Mouse (Mus musculus): ENCODE data around the gene Selenon. TPM values are rescaled to one million over a fixed set of nuclear protein-coding genes. Genes with fewer than 3 reads are reported as not detected.

Selenon gene
- total and polyA plus RNA-seq, 3 experiments = 0.27 to 1.0 (median 0.64) TPM

DNA sequence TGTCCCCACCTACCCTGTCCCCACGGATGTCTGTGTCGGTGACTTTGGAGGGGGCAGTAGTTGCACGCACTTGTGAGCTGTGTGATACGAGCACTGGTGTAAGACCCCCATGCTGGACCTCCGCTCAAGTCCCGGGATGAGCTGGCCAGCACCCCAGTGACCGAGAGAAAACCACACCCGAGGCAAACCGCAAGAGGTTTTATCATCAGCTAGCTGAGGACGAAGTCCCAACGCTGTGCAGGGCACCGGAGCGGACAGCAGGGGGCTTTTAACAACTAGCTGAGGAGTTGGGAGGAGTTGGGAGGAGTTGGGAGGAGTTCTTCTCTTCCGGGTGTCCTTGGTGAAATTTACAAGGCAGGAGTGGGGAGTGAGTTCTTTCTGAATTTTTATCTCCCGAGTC, 39.2 kb downstream of the Selenon start:
- Histone ChIP-seq H3K4me3 (replicated peaks in 1 of 3; ENCODE audit: low read depth in 2 of 3, low read length in 2 of 3, poor library complexity in 1 of 3) (no peak overlapping the region), H3K27ac (ENCODE audit: insufficient read depth, low read depth) (no peak overlapping the region), H3K4me1 (ENCODE audit: control insufficient read depth in 1 of 2, insufficient read depth in 2 of 2) (peaks cover 4 to 22% of the 10 kb centered on the region in 2 experiments; a peak in 3 of 4 replicates), H3K79me2 (replicated peaks; ENCODE audit: control insufficient read depth, extremely low read depth, insufficient read depth, poor library complexity, severe bottlenecking) (peaks cover 29% of the 10 kb centered on the region), H3K27me3 (replicated peaks) (no peaks in the 10 kb centered on the region), H3K9ac (ENCODE audit: insufficient read depth, low read depth) (no peak overlapping the region), H3K36me3 (replicated peaks in 1 of 2; ENCODE audit: control insufficient read depth in 1 of 2, insufficient read depth in 1 of 2, low read length in 1 of 2) (peaks cover 0 to 21% of the 10 kb centered on the region in 2 experiments), H3K9me3 (replicated peaks; ENCODE audit: low read length) (no peaks in the 10 kb centered on the region), H3K4me2 (ENCODE audit: insufficient read depth, low read depth, poor library complexity, severe bottlenecking) (no peak overlapping the region)
- in situ Hi-C loops (cut with MboI; ENCODE audit: low pct_ligation_motif_present, low pct_unique_long_range_greater_than_20kb, low sequenced_read_pairs) = no loop called here
- TF ChIP-seq UBTF (IDR thresholded peaks at IDR 0.05; ENCODE audit: low read depth, low read length) (no peak), MEF2A (IDR thresholded peaks at IDR 0.05; ENCODE audit: borderline replicate concordance, low read depth, low read length) (no peak), POLR2AphosphoS2 (IDR thresholded peaks at IDR 0.05; ENCODE audit: low read depth, low read length) (no peak), MAFK (IDR thresholded peaks at IDR 0.05; ENCODE audit: insufficient replicate concordance, low read length) (no peak), SIN3A (IDR thresholded peaks at IDR 0.05; ENCODE audit: low read length) (no peak), JUN (IDR thresholded peaks at IDR 0.05; ENCODE audit: insufficient read depth, low read depth, low read length) (no peak), JUND (conservative IDR thresholded peaks at IDR 0.05; ENCODE audit: low read depth, low read length) (no peak), MAZ (IDR thresholded peaks at IDR 0.05; ENCODE audit: low read depth, low read length) (no peak)
- DNase-seq (ENCODE audit: extremely low read depth) = no peak
- dilution Hi-C loops (cut with MboI; ENCODE audit: extremely low pct_ligation_motif_present, extremely low pct_unique_long_range_greater_than_20kb, low sequenced_read_pairs) = no loop called here

DNA sequence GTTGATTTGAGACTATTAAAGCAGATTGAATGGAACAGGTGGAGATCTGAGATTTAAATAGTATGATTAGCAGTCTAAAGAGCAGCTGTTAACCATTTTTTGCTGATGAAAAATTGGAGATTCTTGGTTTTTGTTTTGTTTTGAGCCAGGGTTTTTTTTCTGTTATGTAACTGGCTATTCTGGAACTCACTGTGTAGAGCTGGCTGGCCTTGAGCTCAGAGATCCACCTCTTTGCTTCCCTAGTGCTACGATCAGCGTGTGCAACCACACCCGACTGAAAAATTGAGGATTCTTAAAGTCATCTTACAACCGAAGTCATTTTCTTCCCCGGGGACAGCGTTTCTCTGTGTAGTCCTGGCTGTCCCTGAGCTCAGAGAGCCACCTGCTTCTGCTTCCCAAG, 40.2 kb downstream of the Selenon start:
- TF ChIP-seq TCF12 (IDR thresholded peaks at IDR 0.05; ENCODE audit: low read depth, low read length) (no peak), GABPA (IDR thresholded peaks at IDR 0.05; ENCODE audit: insufficient replicate concordance, low read depth, low read length) (no peak), CHD2 (IDR thresholded peaks at IDR 0.05; ENCODE audit: low read length) (no peak), RAD21 (IDR thresholded peaks at IDR 0.05; ENCODE audit: low read depth, low read length) (no peak), MYC (IDR thresholded peaks at IDR 0.05; ENCODE audit: low read depth, low read length) (no peak), POLR2AphosphoS2 (IDR thresholded peaks at IDR 0.05; ENCODE audit: low read depth, low read length) (no peak), KAT2A (IDR thresholded peaks at IDR 0.05; ENCODE audit: insufficient replicate concordance, low read length) (no peak), SMC3 (IDR thresholded peaks at IDR 0.05; ENCODE audit: low read depth, low read length) (no peak), HCFC1 (IDR thresholded peaks at IDR 0.05; ENCODE audit: low read depth, low read length) (no peak)
- Histone ChIP-seq H3K27me3 (replicated peaks) (no peaks in the 10 kb centered on the region), H3K9me3 (replicated peaks; ENCODE audit: low read length) (no peaks in the 10 kb centered on the region), H3K4me1 (ENCODE audit: control insufficient read depth in 1 of 2, insufficient read depth in 2 of 2) (peaks cover 4 to 22% of the 10 kb centered on the region in 2 experiments; a peak in 3 of 4 replicates), H3K27ac (ENCODE audit: insufficient read depth, low read depth) (no peak overlapping the region), H3K9ac (ENCODE audit: insufficient read depth, low read depth) (peak overlapping the region; percentile 76), H3K79me2 (replicated peaks; ENCODE audit: control insufficient read depth, extremely low read depth, insufficient read depth, poor library complexity, severe bottlenecking) (peaks cover 29% of the 10 kb centered on the region), H3K4me2 (ENCODE audit: insufficient read depth, low read depth, poor library complexity, severe bottlenecking) (peak overlapping the region; percentile 29; the same call in 1 of the 2 replicates), H3K36me3 (replicated peaks in 1 of 2; ENCODE audit: control insufficient read depth in 1 of 2, insufficient read depth in 1 of 2, low read length in 1 of 2) (peaks cover 0 to 12% of the 10 kb centered on the region in 2 experiments), H3K4me3 (replicated peaks in 1 of 3; ENCODE audit: low read depth in 2 of 3, low read length in 2 of 3, poor library complexity in 1 of 3) (peak overlapping the region; percentile 48 to 74 (median 69))
- in situ Hi-C loops (cut with MboI; ENCODE audit: low pct_ligation_motif_present, low pct_unique_long_range_greater_than_20kb, low sequenced_read_pairs) (no loop called here), dilution Hi-C loops (cut with MboI; ENCODE audit: extremely low pct_ligation_motif_present, extremely low pct_unique_long_range_greater_than_20kb, low sequenced_read_pairs) (no loop called here)
- DNase-seq (ENCODE audit: extremely low read depth) = no peak
